Mouse (Mus musculus) CD4-positive helper T cell, adult 2 months (primary cell): ENCODE data around the gene Ptprt.
A peak's percentile ranks its signal among the peaks of the same experiment; 100 is the strongest.
"Not testable (repeated sequence)": the region's sequence is repeated elsewhere in the genome, so short reads cannot be mapped to it uniquely, and the experiment has no call there.

Source experiments
- DNase-seq: peaks from one replicate; pipeline ENCODE4 v3.0.0-alpha.2; 2012; ENCODE audit warnings: low read depth, missing footprints, low spot score

The Ptprt gene

GRCm38 (mm10) chr2:162219507-162219906 is 441.4 kb downstream of the Ptprt start:
- DNase-seq, result no peak

- no peak for DNase-seq
Observed at GRCm38 (mm10) chr2:162217896-162218295, 443.1 kb downstream of the Ptprt start.

GRCm38 (mm10) chr2:162212397-162212796 is 448.6 kb downstream of the Ptprt start:
- no peak for DNase-seq

GRCm38 (mm10) chr2:162210564-162210963 is 450.4 kb downstream of the Ptprt start:
- no peak for DNase-seq

- no peak for DNase-seq
Observed at GRCm38 (mm10) chr2:162197316-162197715, 463.6 kb downstream of the Ptprt start.

GRCm38 (mm10) chr2:162182621-162183475 is 478.1 kb downstream of the Ptprt start:
- no peak for DNase-seq

- DNase-seq, result no peak
Observed at GRCm38 (mm10) chr2:162181826-162182225, 479.1 kb downstream of the Ptprt start.

GRCm38 (mm10) chr2:162172529-162172928 is 488.4 kb downstream of the Ptprt start:
- no peak for DNase-seq

- no peak for DNase-seq
Observed at GRCm38 (mm10) chr2:162141845-162142411, 519.0 kb downstream of the Ptprt start.

GRCm38 (mm10) chr2:162136176-162136575 is 524.8 kb downstream of the Ptprt start:
- not testable (repeated sequence) for DNase-seq

- DNase-seq, result no peak
Observed at GRCm38 (mm10) chr2:162131607-162132304, 529.2 kb downstream of the Ptprt start.

GRCm38 (mm10) chr2:162129896-162130295 is 531.1 kb downstream of the Ptprt start:
- DNase-seq, result peak; percentile 4

- DNase-seq, result no peak
Observed at GRCm38 (mm10) chr2:162118041-162118440, 542.9 kb downstream of the Ptprt start.

GRCm38 (mm10) chr2:162082391-162082790 is 578.6 kb downstream of the Ptprt start:
- no peak for DNase-seq

GRCm38 (mm10) chr2:162080717-162081398 is 580.1 kb downstream of the Ptprt start:
- no peak for DNase-seq

GRCm38 (mm10) chr2:162078571-162079280 is 582.2 kb downstream of the Ptprt start:
- no peak for DNase-seq

- no peak for DNase-seq
Observed at GRCm38 (mm10) chr2:162052816-162053215, 608.1 kb downstream of the Ptprt start.

- no peak for DNase-seq
Observed at GRCm38 (mm10) chr2:162050198-162050597, 610.7 kb downstream of the Ptprt start.

- DNase-seq, result no peak
Observed at GRCm38 (mm10) chr2:162035615-162036014, 625.3 kb downstream of the Ptprt start.

- DNase-seq, result no peak
Observed at GRCm38 (mm10) chr2:162031636-162032035, 629.3 kb downstream of the Ptprt start.

- no peak for DNase-seq
Observed at GRCm38 (mm10) chr2:162001016-162001415, 659.9 kb downstream of the Ptprt start.
